Mouse (Mus musculus): ENCODE measurements around the gene Dhdh.

Dhdh gene

GRCm38 (mm10) chr7:45451344-45451982 is 37.1 kb downstream of the Dhdh start:
- peak; percentile 82 for DNase-seq (ENCODE audit: low spot score)

- no peak for DNase-seq (ENCODE audit: low spot score)
Observed at GRCm38 (mm10) chr7:45449974-45450373, 38.6 kb downstream of the Dhdh start.

GRCm38 (mm10) chr7:45447325-45447990 is 41.1 kb downstream of the Dhdh start:
- no peak for DNase-seq (ENCODE audit: low spot score)

GRCm38 (mm10) chr7:45446589-45446988 is 42.0 kb downstream of the Dhdh start:
- no peak for DNase-seq (ENCODE audit: low spot score)

GRCm38 (mm10) chr7:45443526-45444420 is 44.8 kb downstream of the Dhdh start:
- no peak for DNase-seq (ENCODE audit: low spot score)

- DNase-seq (ENCODE audit: low spot score): no peak
Observed at GRCm38 (mm10) chr7:45437521-45438276, 50.9 kb downstream of the Dhdh start, which contains the start of gene Ruvbl2. Ruvbl2 (minus strand) TSS chr7:45438096.

- no peak for DNase-seq (ENCODE audit: low spot score)
Observed at GRCm38 (mm10) chr7:45437046-45437445, 51.6 kb downstream of the Dhdh start.

GRCm38 (mm10) chr7:45436444-45436843 is 52.2 kb downstream of the Dhdh start:
- no peak for DNase-seq (ENCODE audit: low spot score)

- DNase-seq (ENCODE audit: low spot score): no peak
Observed at GRCm38 (mm10) chr7:45435038-45435437, 53.6 kb downstream of the Dhdh start.

GRCm38 (mm10) chr7:45434203-45435015 is 54.2 kb downstream of the Dhdh start, which contains the start of gene Gys1:
Gys1 (plus strand) TSS chr7:45434844.
- peak; percentile 99 for DNase-seq (ENCODE audit: low spot score)

GRCm38 (mm10) chr7:45433835-45434202 is 54.8 kb downstream of the Dhdh start:
- DNase-seq (ENCODE audit: low spot score): no peak

GRCm38 (mm10) chr7:45426556-45426955 is 62.0 kb downstream of the Dhdh start:
- DNase-seq (ENCODE audit: low spot score): no peak

- DNase-seq (ENCODE audit: low spot score): no peak
Observed at GRCm38 (mm10) chr7:45421194-45421593, 67.4 kb downstream of the Dhdh start.

Measured in urinary bladder, postnatal 25 days (tissue).